Mouse (Mus musculus): ENCODE data around the gene Papss1.

GRCm38 (mm10) chr3:131581096-131581495, 16.5 kb downstream of the Papss1 start:
- no peak for TF ChIP-seq EP300 (IDR thresholded peaks at IDR 0.05; ENCODE audit: low read depth)
- TF ChIP-seq CTCF (IDR thresholded peaks at IDR 0.05; ENCODE audit: low read depth) = no peak

All from liver, postnatal 0 days (tissue).